Mouse (Mus musculus) liver, embryonic 16.5 days (tissue): ENCODE measurements around the gene Sphkap. TPM values are rescaled to one million over a fixed set of nuclear protein-coding genes. Genes with fewer than 3 reads are reported as not detected.

Source experiments
- ATAC-seq: fragments of 200-750 bp; cut with Nextera tagmentation; 2 replicates; pipeline ENCODE4 v1.8.0; 2017; ENCODE audit warnings: low read depth, mild to moderate bottlenecking, moderate number of reproducible peaks, moderate library complexity
- H3K27ac ChIP-seq: fragments of 300-500 bp; sonication (generic); 2 replicates; pipeline ENCODE4 v1.5.1; 2014; ENCODE audit warnings: mild to moderate bottlenecking, low read length
- H3K27me3 ChIP-seq: fragments of 300-500 bp; sonication (generic); 2 replicates; pipeline ENCODE4 v1.6.1; 2014; ENCODE audit warnings: low read depth, low read length, mixed read lengths; ENCODE audit not compliant: control insufficient read depth, insufficient read depth
- H3K36me3 ChIP-seq: fragments of 300-500 bp; sonication (generic); 2 replicates; pipeline ENCODE4 v1.6.1; 2014; ENCODE audit warnings: mild to moderate bottlenecking; ENCODE audit not compliant: control insufficient read depth, insufficient read depth
- H3K4me1 ChIP-seq: fragments of 300-500 bp; sonication (generic); 2 replicates; pipeline ENCODE4 v1.6.1; 2014; ENCODE audit warnings: low read depth, low read length, mixed read lengths; ENCODE audit not compliant: control insufficient read depth
- H3K4me2 ChIP-seq: fragments of 300-500 bp; sonication (generic); 2 replicates; pipeline ENCODE4 v1.6.1; 2014; ENCODE audit warnings: low read depth, low read length, mixed read lengths
- H3K4me3 ChIP-seq: fragments of 300-500 bp; sonication (generic); 2 replicates; pipeline ENCODE4 v1.5.1; 2014; ENCODE audit warnings: low read depth, mild to moderate bottlenecking, low read length
- H3K9ac ChIP-seq: fragments of 300-500 bp; sonication (generic); 2 replicates; pipeline ENCODE4 v1.6.1; 2014; ENCODE audit warnings: low read depth, low read length
- H3K9me3 ChIP-seq: fragments of 300-500 bp; sonication (generic); replicated peaks from 2 replicates; pipeline ENCODE4 v1.6.1; 2016; ENCODE audit warnings: low read length; ENCODE audit not compliant: control insufficient read depth
- WGBS: fragments of 180-500 bp; shearing (Covaris S2); extraction: QIAGEN DNeasy Blood & Tissue Kit; methylation state at CpG from one replicate; pipeline ENCODE4 v1.1.7; 2014; ENCODE audit not compliant: insufficient replicate concordance; 5-methylcytosine and 5-hydroxymethylcytosine counted together
- polyA plus RNA-seq: library from polyadenylated mRNA; unstranded; fragments of >200 nt; fragmentation: Nextera tagmentation; extraction: Ambion mirVana; gene quantifications from 2 replicates; pipeline ENCODE4 v1.2.1, GENCODE M21; 2015

The Sphkap gene
- polyA plus RNA-seq, 1 experiment from 2014 or later = 0.02 TPM

DNA sequence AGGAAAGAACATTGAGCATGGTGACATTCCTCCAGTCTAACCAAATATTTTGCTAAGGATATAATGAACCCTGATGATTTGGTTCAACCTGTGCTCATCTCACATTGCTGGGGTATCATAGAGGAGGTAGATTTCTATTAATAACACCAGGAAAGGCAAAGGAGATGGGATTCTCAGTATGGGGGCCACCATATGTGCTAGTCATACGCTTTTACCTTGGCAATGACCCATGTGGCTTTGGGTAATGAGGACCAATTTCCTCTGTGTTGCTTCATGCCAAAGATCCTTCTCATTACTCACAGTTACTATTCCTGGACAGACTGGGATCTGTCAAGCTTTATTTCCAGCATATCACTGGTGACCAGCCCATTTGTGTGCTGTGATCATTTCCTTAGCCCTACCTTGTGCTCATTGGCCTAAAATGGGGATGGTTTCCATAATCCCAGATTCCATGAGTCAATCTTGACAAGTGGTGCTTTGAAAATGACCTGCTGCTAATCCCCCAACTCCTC is 159.7 kb downstream of the Sphkap start:
- H3K9ac ChIP-seq = no peak overlapping the region
- no peaks in the 10 kb centered on the region for H3K27me3 ChIP-seq
- 65% methylated on average over 1 of the region's 1 CpGs for WGBS
- ATAC-seq = no peak
- H3K4me2 ChIP-seq = no peak overlapping the region
- H3K9me3 ChIP-seq = no peaks in the 10 kb centered on the region
- no peaks in the 10 kb centered on the region for H3K4me1 ChIP-seq
- no peak overlapping the region for H3K4me3 ChIP-seq
- H3K36me3 ChIP-seq = no peaks in the 10 kb centered on the region
- H3K27ac ChIP-seq = no peak overlapping the region

GRCm38 (mm10) chr1:83227946-83228345 is 180.1 kb downstream of the Sphkap start:
- WGBS = 63% methylated on average over 3 of the region's 3 CpGs

DNA sequence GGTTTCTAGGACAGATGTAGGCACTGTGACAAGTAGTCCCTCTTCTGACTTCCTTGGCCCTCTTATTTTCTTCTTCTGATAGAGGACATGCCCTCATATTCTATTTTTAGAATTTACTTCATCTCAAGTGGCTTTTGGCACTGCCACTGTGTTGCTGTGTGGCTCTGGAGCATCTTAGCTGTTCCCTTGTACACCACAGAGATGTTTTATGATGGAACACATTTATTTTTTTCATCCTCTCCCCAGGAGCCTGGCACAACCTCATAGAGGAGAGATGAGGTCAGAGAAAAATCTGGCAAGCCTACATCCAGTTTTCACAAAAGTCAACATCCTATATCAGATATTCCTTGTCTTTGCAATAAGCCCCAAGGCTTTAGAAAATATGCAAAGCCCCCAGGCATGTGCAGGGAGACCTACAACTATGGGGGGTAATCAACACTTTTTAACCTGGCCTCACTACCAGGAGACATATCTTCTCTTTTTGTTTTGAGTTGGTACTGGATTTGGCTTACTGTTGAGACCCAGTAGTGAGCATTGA is 183.5 kb downstream of the Sphkap start:
- H3K9me3 ChIP-seq = no peaks in the 10 kb centered on the region
- H3K9ac ChIP-seq = no peak overlapping the region
- no peak for ATAC-seq
- H3K4me2 ChIP-seq = no peak overlapping the region
- no peaks in the 10 kb centered on the region for H3K27me3 ChIP-seq
- H3K4me1 ChIP-seq = no peaks in the 10 kb centered on the region
- H3K36me3 ChIP-seq = no peaks in the 10 kb centered on the region
- no peak overlapping the region for H3K27ac ChIP-seq
- no peak overlapping the region for H3K4me3 ChIP-seq

More at GRCm38 (mm10) chr1:83227946-83228345, 180.1 kb downstream of the Sphkap start:
- no peak for ATAC-seq
- no peaks in the 10 kb centered on the region for H3K9me3 ChIP-seq
- no peak overlapping the region for H3K9ac ChIP-seq
- no peaks in the 10 kb centered on the region for H3K4me1 ChIP-seq
- H3K27ac ChIP-seq = no peak overlapping the region
- H3K36me3 ChIP-seq = no peaks in the 10 kb centered on the region
- no peak overlapping the region for H3K4me2 ChIP-seq
- no peak overlapping the region for H3K4me3 ChIP-seq
- H3K27me3 ChIP-seq = no peaks in the 10 kb centered on the region

- 47% methylated on average over 1 of the region's 1 CpGs for WGBS
- no peak for ATAC-seq
- no peaks in the 10 kb centered on the region for H3K4me1 ChIP-seq
These were observed 184.9 kb downstream of the Sphkap start for GRCm38 (mm10) chr1:83223072-83223471.

GRCm38 (mm10) chr1:83218260-83218659 is 189.7 kb downstream of the Sphkap start:
- H3K27ac ChIP-seq = no peak overlapping the region
- 43% methylated on average over 1 of the region's 1 CpGs for WGBS
- no peak overlapping the region for H3K9ac ChIP-seq
- H3K4me2 ChIP-seq = no peak overlapping the region
- H3K4me3 ChIP-seq = no peak overlapping the region
- no peaks in the 10 kb centered on the region for H3K27me3 ChIP-seq
- H3K36me3 ChIP-seq = no peaks in the 10 kb centered on the region
- no peaks in the 10 kb centered on the region for H3K9me3 ChIP-seq
- ATAC-seq = no peak
- no peaks in the 10 kb centered on the region for H3K4me1 ChIP-seq

More at GRCm38 (mm10) chr1:83223072-83223471, 184.9 kb downstream of the Sphkap start:
- Histone ChIP-seq H3K9ac (no peak overlapping the region), H3K4me2 (no peak overlapping the region), H3K4me3 (no peak overlapping the region), H3K36me3 (no peaks in the 10 kb centered on the region), H3K27me3 (no peaks in the 10 kb centered on the region), H3K9me3 (no peaks in the 10 kb centered on the region), H3K27ac (no peak overlapping the region)

- Histone ChIP-seq H3K4me2 (no peak overlapping the region), H3K9ac (no peak overlapping the region), H3K27ac (no peak overlapping the region), H3K36me3 (no peaks in the 10 kb centered on the region), H3K27me3 (no peaks in the 10 kb centered on the region), H3K4me3 (no peak overlapping the region), H3K4me1 (no peaks in the 10 kb centered on the region), H3K9me3 (no peaks in the 10 kb centered on the region)
- no peak for ATAC-seq
- WGBS = 37% methylated on average over 1 of the region's 1 CpGs
These were observed 198.0 kb downstream of the Sphkap start for GRCm38 (mm10) chr1:83209981-83210380.

Other genes with a start within 250 kb of the Sphkap start
- gene Daw1, start 248.4 kb downstream of the Sphkap start, polyA plus RNA-seq = not detected in 2 replicates